Mouse (Mus musculus) spleen, adult 2 months (tissue): ENCODE data around the gene Phf2. TPM values are rescaled to one million over a fixed set of nuclear protein-coding genes. Genes with fewer than 3 reads are reported as not detected.

Source experiments
- DNase-seq, 2 experiments: peaks; one replicate each; pipeline versions ENCODE4 v3.0.0 to v3.0.0-alpha.2; 2012 to 2021; ENCODE audit warnings: low spot score in 2 of 2, low read depth in 1 of 2
- H3K27ac ChIP-seq: fragments of 200-500 bp; 2 replicates; pipeline ENCODE4 v1.5.1; 2012; ENCODE audit warnings: low read length, inconsistent platforms; ENCODE audit not compliant: insufficient read depth
- H3K27me3 ChIP-seq: fragments of 200-500 bp; 2 replicates; pipeline ENCODE4 v1.6.1; 2012; ENCODE audit warnings: mild to moderate bottlenecking, moderate library complexity, low read length, inconsistent platforms; ENCODE audit not compliant: control insufficient read depth, insufficient read depth
- H3K36me3 ChIP-seq: fragments of 200-500 bp; 2 replicates; pipeline ENCODE4 v1.6.1; 2012; ENCODE audit warnings: mild to moderate bottlenecking, low read length, inconsistent platforms; ENCODE audit not compliant: control insufficient read depth, insufficient read depth
- H3K4me1 ChIP-seq: fragments of 200-500 bp; 2 replicates; pipeline ENCODE4 v1.6.1; 2011; ENCODE audit warnings: inconsistent platforms; ENCODE audit not compliant: control insufficient read depth, insufficient read depth, insufficient read length
- H3K4me3 ChIP-seq: fragments of 200-500 bp; 2 replicates; pipeline ENCODE4 v1.5.1; 2011; ENCODE audit warnings: mild to moderate bottlenecking, inconsistent platforms; ENCODE audit not compliant: insufficient read depth, insufficient read length; ENCODE audit errors: extremely low read depth
- CTCF ChIP-seq: fragments of 200-500 bp; IDR thresholded peaks from 2 replicates; pipeline ENCODE4 v1.5.1; 2011; ENCODE audit warnings: mild to moderate bottlenecking, inconsistent platforms; ENCODE audit not compliant: insufficient read depth, insufficient read length, insufficient replicate concordance; ENCODE audit errors: extremely low read depth
- POLR2A ChIP-seq: fragments of 200-500 bp; IDR thresholded peaks from 2 replicates; pipeline ENCODE4 v1.6.1; 2011; ENCODE audit warnings: low read depth, low read length, inconsistent platforms
- WGBS: fragments of 180-500 bp; shearing (Covaris S2); methylation state at CpG from one replicate; pipeline ENCODE4 v1.1.7; 2018; 5-methylcytosine and 5-hydroxymethylcytosine counted together
- polyA plus RNA-seq: library from polyadenylated mRNA; depleted of rRNA; stranded (reverse); fragments of >200 nt; gene quantifications from 2 replicates; pipeline ENCODE4 v1.2.3, GENCODE M21; 2012

Gene Phf2
- polyA plus RNA-seq, 1 experiment, result 16.4 TPM

DNA sequence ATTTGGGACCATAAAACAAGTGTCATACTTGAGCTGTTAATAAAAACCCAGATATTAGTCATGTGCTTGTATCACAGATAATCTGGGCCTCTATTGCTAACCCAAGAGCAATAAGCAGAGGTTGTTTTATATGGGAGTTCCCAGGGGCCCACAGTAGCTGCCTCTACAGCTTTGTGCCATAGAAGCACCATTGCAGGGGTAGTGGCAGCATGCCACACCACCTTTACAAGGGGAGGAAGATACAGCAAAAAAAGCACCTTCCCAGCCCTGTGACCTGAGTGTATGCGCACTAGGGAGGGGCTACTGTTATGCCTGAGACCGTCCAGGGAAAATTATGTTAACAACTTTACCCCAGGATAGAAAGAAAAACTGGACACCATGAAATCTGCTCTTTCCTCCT is 34.5 kb upstream of the Phf2 start:
- no peaks in the 10 kb centered on the region for H3K27me3 ChIP-seq
- H3K4me1 ChIP-seq, result no peaks in the 10 kb centered on the region
- DNase-seq, result no peak
- H3K4me3 ChIP-seq, result no peak overlapping the region
- no peak overlapping the region for H3K27ac ChIP-seq
- TF ChIP-seq POLR2A, result no peak
- peaks cover 46% of the 10 kb centered on the region for H3K36me3 ChIP-seq
- WGBS, result 88% methylated on average over 2 of the region's 2 CpGs

DNA sequence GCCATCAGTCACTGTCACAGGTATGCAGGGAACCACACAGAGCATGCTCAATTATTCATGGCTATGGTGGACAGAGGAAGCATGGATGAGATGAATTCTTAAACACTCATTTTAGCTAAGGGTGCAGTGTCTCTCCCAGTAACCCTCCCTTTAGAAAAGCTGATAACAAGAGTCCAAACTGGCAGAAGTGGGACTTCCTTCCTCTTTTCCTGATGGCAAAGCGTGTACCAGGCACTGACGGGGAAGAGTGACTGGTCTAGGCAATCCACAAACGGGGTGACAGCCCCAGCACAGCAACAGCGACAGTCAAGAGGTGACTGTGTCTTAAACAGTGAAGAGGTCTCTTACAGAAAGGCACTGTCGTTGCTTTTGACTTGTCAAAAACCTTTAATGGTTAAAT is 24.5 kb upstream of the Phf2 start:
- H3K36me3 ChIP-seq, result peaks cover 42% of the 10 kb centered on the region
- WGBS, result 61% methylated on average over 5 of the region's 5 CpGs
- no peaks in the 10 kb centered on the region for H3K27me3 ChIP-seq
- TF ChIP-seq CTCF (no peak), POLR2A (no peak)
- H3K27ac ChIP-seq, result no peak overlapping the region
- no peak overlapping the region for H3K4me3 ChIP-seq
- H3K4me1 ChIP-seq, result no peaks in the 10 kb centered on the region
- DNase-seq, result no peak

DNA sequence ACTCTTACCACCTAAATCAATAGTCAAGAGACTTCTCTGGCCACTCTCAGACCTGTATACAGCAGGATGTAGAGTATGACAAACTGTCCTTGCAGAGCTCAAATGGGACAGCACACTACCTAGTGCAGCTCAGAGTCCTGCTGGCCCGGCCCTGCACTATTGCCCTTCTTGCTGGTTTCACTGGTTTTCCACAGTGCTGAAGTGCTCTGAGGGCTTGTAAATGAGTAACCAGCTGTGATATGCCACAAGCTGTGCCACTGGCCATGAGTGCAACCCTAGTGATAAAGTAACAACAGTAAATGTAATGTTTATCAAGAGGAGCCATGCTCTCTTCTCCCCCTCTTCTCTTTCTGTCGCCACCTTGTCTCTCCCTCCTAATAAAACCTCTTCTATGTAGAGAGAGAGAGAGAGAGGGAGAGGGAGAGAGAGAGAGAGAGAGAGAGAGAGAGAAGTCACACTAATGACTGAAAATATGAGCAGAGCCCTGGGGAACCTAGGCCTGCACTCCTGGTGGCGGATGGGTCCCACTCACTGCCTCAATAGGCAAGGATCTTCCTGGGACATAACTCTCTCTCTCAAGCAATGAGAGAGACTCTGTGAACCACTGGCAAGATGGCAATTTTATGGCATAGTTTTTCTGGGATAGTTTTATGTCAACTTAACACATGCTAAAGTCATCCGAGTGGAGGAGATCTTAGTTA is 19.5 kb upstream of the Phf2 start:
- Histone ChIP-seq H3K4me1 (no peaks in the 10 kb centered on the region), H3K27me3 (no peaks in the 10 kb centered on the region), H3K4me3 (no peak overlapping the region), H3K36me3 (peaks cover 54% of the 10 kb centered on the region), H3K27ac (no peak overlapping the region)
- no peak for DNase-seq
- WGBS, result 79% methylated on average over 4 of the region's 4 CpGs
- TF ChIP-seq POLR2A (no peak), CTCF (no peak)

DNA sequence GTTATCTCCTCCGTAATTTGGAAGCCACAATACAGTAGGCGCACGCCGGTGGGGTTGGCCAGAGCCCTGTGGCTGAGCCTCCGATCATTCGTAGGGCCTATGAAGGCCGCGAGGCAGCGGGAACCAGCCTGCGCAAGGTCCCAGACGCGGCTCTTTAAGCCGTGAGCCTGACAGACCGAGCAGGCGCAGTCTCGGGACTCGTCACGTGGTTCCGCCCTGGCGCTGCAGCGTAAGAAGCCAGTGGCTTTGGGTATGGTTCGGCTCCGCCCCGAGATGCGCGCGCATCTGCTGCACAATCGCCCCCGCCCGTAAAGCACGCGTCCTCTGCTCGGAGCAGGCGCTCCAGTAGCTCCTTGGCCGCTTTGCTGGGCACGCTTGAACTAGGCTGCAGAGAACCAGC is 7.6 kb upstream of the Phf2 start:
- under 1% methylated on average over 36 of the region's 36 CpGs for WGBS
- peak overlapping the region; percentile 88 for H3K27ac ChIP-seq
- H3K27me3 ChIP-seq, result no peaks in the 10 kb centered on the region
- H3K36me3 ChIP-seq, result peaks cover 9% of the 10 kb centered on the region
- peak overlapping the region; percentile 51 for H3K4me3 ChIP-seq
- H3K4me1 ChIP-seq, result peaks cover 4% of the 10 kb centered on the region; the same call in 1 of the 2 replicates
- no peak for TF ChIP-seq CTCF
- peak; percentile 99 for TF ChIP-seq POLR2A
- DNase-seq, result peak; percentile 96 to 99

DNA sequence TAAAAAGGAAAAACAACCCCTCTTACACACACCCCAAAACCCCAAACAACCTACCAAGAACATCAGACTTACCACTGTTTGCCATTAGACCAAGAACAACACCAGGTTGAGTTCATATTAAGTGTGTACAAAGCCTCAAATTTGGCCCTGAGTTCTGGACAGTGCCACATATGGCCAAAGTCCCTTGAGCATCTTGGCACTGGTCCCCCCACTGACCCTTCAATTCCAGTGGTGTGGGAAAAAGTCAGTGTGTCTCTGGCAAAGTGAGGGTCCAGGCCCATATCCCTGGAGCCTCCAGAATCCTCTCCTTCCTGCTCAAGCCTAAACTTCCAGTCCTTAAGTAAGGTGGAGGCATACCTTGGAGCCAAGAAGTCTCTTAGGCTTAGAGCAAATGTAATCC is 6.9 kb upstream of the Phf2 start:
- DNase-seq, result no peak
- H3K27ac ChIP-seq, result peak overlapping the region; percentile 88; the same call in 1 of the 2 replicates
- no peaks in the 10 kb centered on the region for H3K27me3 ChIP-seq
- peaks cover 4% of the 10 kb centered on the region; the same call in 1 of the 2 replicates for H3K4me1 ChIP-seq
- TF ChIP-seq CTCF, result no peak
- no peak for TF ChIP-seq POLR2A
- no peak overlapping the region for H3K4me3 ChIP-seq
- peaks cover 6% of the 10 kb centered on the region for H3K36me3 ChIP-seq

DNA sequence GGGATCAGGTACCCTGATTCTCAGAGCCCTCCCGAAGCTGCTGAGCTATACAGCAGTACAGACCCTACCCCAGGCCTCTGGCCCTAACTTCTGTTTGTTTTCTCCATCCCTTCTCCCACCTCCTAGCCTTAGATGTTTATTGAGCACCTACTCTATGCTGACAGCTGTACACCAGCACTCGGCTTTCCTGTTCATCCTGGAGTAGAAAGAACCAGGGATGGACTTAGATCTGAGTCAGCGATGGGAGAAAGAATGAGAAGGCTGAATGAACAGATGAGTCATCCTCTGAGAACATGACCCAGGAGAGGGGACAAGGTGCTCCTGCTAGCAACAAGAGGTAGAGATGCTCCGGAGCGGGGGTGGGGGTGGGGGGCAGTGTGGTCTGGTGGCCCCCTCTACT is 1.8 kb upstream of the Phf2 start:
- H3K27me3 ChIP-seq, result no peaks in the 10 kb centered on the region
- peaks cover 17% of the 10 kb centered on the region; the same call in 1 of the 2 replicates for H3K4me1 ChIP-seq
- H3K4me3 ChIP-seq, result no peak overlapping the region
- H3K27ac ChIP-seq, result no peak overlapping the region
- DNase-seq, result no peak
- TF ChIP-seq CTCF, result no peak
- TF ChIP-seq POLR2A, result no peak
- 70% methylated on average over 5 of the region's 5 CpGs for WGBS
- H3K36me3 ChIP-seq, result no peaks in the 10 kb centered on the region

DNA sequence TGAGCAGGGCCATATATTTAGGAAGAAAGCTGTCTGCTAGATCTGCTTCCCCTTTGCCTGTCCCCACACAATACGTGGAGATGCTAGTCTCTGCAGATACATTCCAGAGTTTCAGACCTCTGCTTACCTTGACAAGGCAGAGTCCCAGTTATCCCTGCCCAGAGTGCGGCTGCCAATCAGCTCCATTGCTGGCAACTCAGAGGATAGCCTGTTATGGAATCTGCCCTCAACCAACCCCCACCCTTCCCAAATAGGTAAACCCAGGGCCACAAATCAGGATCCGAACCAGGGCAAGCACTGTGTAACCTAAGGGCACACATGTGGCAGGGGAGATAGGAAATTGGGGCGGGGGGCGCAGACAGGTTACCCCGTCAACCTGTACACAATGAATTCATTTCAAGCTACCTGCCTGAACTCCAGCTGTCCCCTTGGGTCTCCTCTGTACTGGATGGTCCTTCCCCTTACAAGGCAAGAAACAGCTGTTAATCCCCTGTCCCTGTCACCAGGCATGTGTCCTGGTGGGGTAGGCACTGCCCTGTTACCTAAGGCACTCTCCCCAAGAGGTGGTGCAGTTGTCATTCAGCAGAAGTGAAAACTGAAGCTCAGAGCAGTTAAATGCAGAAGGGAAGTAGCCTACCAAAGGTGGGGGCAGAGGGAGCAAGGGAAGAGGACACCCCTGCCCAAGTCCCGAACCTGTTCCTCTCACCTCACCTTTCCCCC is 1.1 kb upstream of the Phf2 start:
- DNase-seq, result peak; percentile 30 to 52
- H3K4me1 ChIP-seq, result peaks cover 18% of the 10 kb centered on the region; the same call in 1 of the 2 replicates
- 66% methylated on average over 7 of the region's 7 CpGs for WGBS
- H3K4me3 ChIP-seq, result peak overlapping the region; percentile 70; the same call in 1 of the 2 replicates
- H3K27me3 ChIP-seq, result no peaks in the 10 kb centered on the region
- H3K27ac ChIP-seq, result peak overlapping the region; percentile 77; the same call in 1 of the 2 replicates
- TF ChIP-seq POLR2A (no peak), CTCF (no peak)
- H3K36me3 ChIP-seq, result no peaks in the 10 kb centered on the region
